Mouse (Mus musculus) myocyte (in vitro differentiated cells): ENCODE results near the gene Tmem120b.

Experiments
- MYOG ChIP-seq, 3 experiments: IDR thresholded peaks; one replicate each; pipeline ENCODE4 v1.6.1; 2011; ENCODE audit warnings: control low read depth in 2 of 3, low read depth in 2 of 3, mild to moderate bottlenecking in 2 of 3; ENCODE audit not compliant: insufficient read length in 2 of 3, control insufficient read depth in 1 of 3, insufficient read depth in 1 of 3
- POLR2A ChIP-seq: IDR thresholded peaks from one replicate; pipeline ENCODE4 v1.6.1; 2011; ENCODE audit warnings: low read depth, mild to moderate bottlenecking, control low read depth, moderate library complexity; ENCODE audit not compliant: insufficient read length
- TCF3 ChIP-seq: IDR thresholded peaks from one replicate; pipeline ENCODE4 v1.6.1; 2011; ENCODE audit warnings: low read depth, control low read depth; ENCODE audit not compliant: insufficient read length
- USF1 ChIP-seq: IDR thresholded peaks from one replicate; pipeline ENCODE4 v1.6.1; 2011; ENCODE audit warnings: low read depth, mild to moderate bottlenecking, control low read depth, moderate library complexity

DNA sequence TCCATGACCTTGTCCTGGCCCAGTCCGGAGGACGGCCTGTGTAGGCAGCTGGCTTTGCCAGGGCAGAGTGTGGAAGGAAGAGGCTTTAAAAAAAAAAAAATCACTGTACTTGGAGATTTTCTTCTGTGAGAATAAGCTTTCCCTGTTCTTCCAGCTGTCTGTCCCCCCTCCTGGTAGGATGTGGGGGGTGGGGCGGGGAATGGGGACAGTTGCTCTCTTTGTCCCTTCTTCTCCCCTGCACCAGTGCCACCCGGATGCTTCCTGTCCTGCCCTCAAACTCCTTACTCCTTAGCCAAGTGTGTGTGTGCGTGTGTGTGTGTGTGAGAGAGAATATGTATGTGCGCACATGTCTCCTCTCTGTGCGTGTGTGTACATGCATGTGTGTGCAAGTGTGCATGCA, 38.5 kb upstream of the Tmem120b start:
- TF ChIP-seq POLR2A (no peak), MYOG (IDR thresholded peaks at IDR 0.05; ENCODE audit: control insufficient read depth in 1 of 3, insufficient read depth in 1 of 3, insufficient read length in 2 of 3, low read depth in 2 of 3) (no peak), USF1 (no peak), TCF3 (no peak)
